Mouse (Mus musculus) myocyte (in vitro differentiated cells): Measurements from ENCODE around the gene Pctp.

Experiments
- POLR2A ChIP-seq: IDR thresholded peaks from one replicate; pipeline ENCODE4 v1.6.1; 2011; ENCODE audit warnings: low read depth, mild to moderate bottlenecking, control low read depth, moderate library complexity; ENCODE audit not compliant: insufficient read length
- REST ChIP-seq: IDR thresholded peaks from one replicate; pipeline ENCODE4 v1.6.1; 2011; ENCODE audit warnings: mild to moderate bottlenecking, control low read depth, moderate library complexity; ENCODE audit not compliant: insufficient read depth, insufficient read length
- TCF12 ChIP-seq: IDR thresholded peaks from one replicate; pipeline ENCODE4 v1.6.1; 2011; ENCODE audit warnings: mild to moderate bottlenecking, control low read depth; ENCODE audit not compliant: poor library complexity, insufficient read depth, severe bottlenecking
- USF1 ChIP-seq: IDR thresholded peaks from one replicate; pipeline ENCODE4 v1.6.1; 2011; ENCODE audit warnings: low read depth, mild to moderate bottlenecking, control low read depth, moderate library complexity

DNA sequence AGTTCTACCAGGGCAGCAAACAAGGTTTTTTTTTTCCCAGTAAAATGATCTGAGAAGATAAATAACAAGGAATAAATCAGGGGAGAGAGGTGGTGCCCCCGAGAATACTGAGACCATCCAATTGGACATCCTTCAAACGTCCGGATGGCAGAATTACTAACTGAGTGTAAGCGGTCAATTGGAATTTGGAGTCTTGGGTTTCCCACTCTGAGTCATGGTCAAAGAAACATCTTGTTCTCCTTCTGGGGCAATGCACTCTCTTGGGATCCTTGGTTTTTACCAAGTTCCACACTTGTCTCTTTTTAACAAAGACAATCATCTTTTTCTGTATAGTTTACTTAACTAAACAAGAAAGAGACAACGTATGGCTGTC lies 24.1 kb upstream of the Pctp start:
- TF ChIP-seq POLR2A = no peak
- TF ChIP-seq TCF12 = no peak
- TF ChIP-seq USF1 = no peak
- no peak for TF ChIP-seq REST
